Mouse (Mus musculus): ENCODE results near the gene Spsb4.

The Spsb4 gene

DNA sequence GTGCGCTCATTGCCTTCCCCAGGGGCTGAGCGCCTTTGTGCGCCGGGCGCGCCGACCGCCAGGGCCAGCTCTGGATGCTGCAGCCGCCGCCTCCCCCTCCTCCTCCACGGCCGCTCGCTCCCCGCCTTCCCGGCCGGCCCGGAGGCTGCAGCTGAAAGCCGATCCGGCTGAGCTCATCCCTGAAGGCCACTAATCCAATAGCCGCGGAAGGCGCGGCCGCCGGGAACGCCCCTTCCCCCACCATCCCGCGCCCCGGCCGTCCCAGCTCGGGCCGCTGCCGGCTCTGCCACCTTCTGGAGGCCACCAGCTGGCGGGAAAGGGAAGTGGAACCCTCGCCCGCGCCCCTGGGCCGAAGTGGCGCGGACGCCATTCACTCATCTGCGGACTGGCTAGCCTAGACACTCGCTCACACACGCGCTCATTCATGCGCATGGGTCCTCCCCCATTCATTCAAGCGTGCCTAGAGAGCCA, at the start of gene Spsb4:
TSS of gene Spsb4 (minus strand) at position 167 of the 471 bp plus-strand sequence.
- DNase-seq (ENCODE audit: extremely low spot score, low spot score), result peak; percentile 94

- DNase-seq (ENCODE audit: extremely low spot score, low spot score), result no peak
Measured at GRCm38 (mm10) chr9:97067761-97068160, 49.1 kb upstream of the Spsb4 start.

GRCm38 (mm10) chr9:97065885-97066284, 47.2 kb upstream of the Spsb4 start:
- no peak for DNase-seq (ENCODE audit: extremely low spot score, low spot score)

DNA sequence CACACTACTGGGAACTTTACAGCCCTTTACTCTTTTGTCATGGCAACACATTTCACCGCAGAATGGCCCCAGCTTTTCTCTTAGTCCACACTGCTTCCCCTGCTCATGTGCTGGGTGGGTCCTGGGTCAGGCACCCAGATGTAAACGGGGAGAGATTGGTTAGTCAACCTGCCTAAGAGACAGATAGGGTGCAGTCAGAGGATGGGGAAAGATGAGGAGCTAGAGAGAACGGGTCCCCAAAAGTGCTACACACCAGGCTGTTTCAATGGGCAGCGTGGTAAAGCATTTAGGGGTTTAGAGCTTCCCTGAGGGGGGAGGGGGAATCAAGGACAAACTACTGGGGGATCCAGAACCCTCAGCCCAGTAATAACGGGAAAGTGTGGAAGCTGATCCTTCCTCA, 46.6 kb upstream of the Spsb4 start:
- DNase-seq (ENCODE audit: extremely low spot score, low spot score), result no peak

- no peak for DNase-seq (ENCODE audit: extremely low spot score, low spot score)
Measured at GRCm38 (mm10) chr9:97064161-97064560, 45.5 kb upstream of the Spsb4 start.

GRCm38 (mm10) chr9:97061696-97062095, 43.1 kb upstream of the Spsb4 start:
- no peak for DNase-seq (ENCODE audit: extremely low spot score, low spot score)

- DNase-seq (ENCODE audit: extremely low spot score, low spot score), result no peak
Measured at GRCm38 (mm10) chr9:97056541-97057338, 38.1 kb upstream of the Spsb4 start.

DNA sequence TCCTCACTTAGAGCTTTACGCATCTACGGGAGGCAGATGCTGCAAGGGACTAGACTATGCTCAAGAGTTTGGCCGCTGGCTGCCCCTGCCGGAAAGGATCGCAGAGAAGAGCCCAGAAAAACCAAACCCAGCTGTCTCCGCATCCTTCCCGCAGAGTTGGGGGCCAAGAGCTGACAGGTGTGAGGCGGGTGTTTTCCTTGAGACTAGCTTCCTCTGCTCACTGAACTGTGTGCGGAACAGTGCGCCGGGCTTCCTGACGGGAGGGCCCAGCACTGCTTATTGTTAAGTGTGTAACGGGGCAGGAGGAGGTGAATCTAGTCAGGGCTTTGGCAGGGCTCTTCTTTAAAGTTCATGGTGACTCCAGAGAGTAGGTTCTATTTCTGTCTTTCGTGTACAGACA, 37.3 kb upstream of the Spsb4 start:
- no peak for DNase-seq (ENCODE audit: extremely low spot score, low spot score)

- DNase-seq (ENCODE audit: extremely low spot score, low spot score), result peak; percentile 64
Measured at GRCm38 (mm10) chr9:97051176-97051575, 32.5 kb upstream of the Spsb4 start.

GRCm38 (mm10) chr9:97046240-97046639, 27.6 kb upstream of the Spsb4 start:
- no peak for DNase-seq (ENCODE audit: extremely low spot score, low spot score)

- DNase-seq (ENCODE audit: extremely low spot score, low spot score), result no peak
Measured at GRCm38 (mm10) chr9:97041633-97042032, 23.0 kb upstream of the Spsb4 start.

DNA sequence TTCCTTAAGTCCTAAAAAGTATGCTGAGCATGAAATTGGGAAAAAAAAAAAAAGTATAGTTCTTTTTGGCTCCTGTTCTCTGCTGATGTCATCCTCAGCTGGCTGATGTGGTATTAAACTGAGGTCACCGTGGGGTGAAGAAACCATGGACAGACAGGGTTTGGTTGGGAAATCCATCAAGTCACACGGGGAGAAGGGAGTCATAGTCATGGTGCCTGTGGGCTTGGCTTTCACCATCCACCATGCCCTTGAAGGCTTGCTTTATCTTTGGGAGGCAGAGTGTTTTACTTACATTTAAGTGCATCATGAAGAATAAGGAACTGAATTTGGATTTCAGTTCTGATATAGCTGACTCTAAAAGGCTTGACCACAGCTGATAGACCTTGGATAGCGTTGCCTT, 19.4 kb upstream of the Spsb4 start:
- no peak for DNase-seq (ENCODE audit: extremely low spot score, low spot score)

- no peak for DNase-seq (ENCODE audit: extremely low spot score, low spot score)
Measured at GRCm38 (mm10) chr9:97036656-97037055, 18.0 kb upstream of the Spsb4 start.

DNA sequence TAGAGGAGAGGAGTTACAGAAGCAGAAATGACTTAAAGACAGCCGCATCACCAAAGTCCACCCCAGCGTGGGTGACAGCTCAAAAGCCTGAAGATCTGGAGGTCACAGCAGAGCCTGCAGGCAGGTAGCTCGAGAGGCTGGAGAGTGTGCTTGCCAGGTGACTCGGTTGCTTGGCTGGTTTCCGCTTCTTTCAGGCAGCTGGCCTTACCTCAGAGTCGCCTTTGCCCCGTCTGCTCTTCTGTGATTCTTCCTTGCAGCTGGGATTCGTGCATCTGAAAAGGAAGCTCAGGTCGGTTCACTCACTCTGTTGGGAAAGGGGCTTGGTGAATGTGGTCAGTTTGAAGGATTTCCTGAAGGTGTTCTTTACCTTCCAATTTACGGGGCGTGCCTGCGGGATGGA, 8.7 kb upstream of the Spsb4 start:
- no peak for DNase-seq (ENCODE audit: extremely low spot score, low spot score)

DNA sequence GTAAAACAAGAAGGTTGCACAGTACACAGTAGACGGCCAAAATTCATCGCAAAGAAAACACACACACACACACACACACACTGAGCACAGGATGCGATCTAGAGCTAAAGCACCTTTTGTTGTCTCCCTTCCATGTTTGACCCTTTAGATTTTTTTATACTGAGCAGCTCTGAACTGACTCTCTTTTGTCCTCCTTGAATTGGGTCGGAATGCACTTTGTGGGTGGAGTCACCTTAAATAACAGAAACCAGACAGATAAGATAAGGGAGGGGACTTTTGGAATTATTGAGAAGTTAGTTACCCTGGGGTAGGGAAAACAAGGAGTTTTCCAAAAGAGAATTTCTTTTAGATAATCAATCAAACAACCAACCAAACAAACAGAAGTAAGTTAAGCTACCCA, 7.4 kb upstream of the Spsb4 start:
- no peak for DNase-seq (ENCODE audit: extremely low spot score, low spot score)

- DNase-seq (ENCODE audit: extremely low spot score, low spot score), result no peak
Measured at GRCm38 (mm10) chr9:97024451-97024850, 5.8 kb upstream of the Spsb4 start.

- DNase-seq (ENCODE audit: extremely low spot score, low spot score), result no peak
Measured at GRCm38 (mm10) chr9:97022948-97023347, 4.3 kb upstream of the Spsb4 start.

DNA sequence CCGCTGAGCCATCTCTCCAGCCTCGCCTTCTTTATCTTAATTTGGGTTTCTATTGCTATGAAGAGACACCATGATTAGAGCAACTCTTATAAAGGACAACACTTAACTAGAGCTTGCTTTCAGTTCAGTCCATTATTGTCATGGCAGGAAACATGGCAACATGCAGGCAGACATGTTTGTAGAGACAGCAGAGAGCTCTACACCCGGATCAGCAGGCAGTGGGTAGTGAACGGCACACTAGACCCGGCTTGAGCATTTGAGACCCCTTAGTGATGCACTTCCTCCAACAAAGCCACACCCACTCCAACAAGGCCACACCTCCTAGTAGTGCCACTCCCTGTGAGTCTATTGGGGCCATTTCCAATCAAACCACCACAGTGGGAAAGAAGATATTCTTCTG, 3.7 kb upstream of the Spsb4 start:
- no peak for DNase-seq (ENCODE audit: extremely low spot score, low spot score)

GRCm38 (mm10) chr9:97020152-97020551, 1.5 kb upstream of the Spsb4 start:
- no peak for DNase-seq (ENCODE audit: extremely low spot score, low spot score)

DNA sequence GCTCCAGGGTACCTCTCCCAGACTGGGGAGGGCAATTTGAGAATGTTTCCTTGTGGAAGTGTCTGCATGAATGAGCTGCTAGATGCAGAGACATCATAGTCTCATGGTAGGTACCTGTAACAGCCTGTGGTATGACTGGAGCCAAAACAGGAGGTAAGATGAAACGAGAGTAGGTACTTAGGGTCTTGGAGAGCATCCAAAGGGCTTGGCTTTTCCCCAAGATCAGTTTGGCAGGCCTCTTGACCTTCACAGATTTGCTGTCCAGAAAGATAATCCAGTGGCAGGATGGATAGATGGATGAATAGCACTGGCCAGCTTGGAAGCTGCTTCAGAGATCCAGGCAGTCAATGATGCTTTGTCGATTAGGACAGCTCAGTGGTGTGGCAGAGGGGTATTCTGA, 1.0 kb upstream of the Spsb4 start:
- DNase-seq (ENCODE audit: extremely low spot score, low spot score), result no peak

DNA sequence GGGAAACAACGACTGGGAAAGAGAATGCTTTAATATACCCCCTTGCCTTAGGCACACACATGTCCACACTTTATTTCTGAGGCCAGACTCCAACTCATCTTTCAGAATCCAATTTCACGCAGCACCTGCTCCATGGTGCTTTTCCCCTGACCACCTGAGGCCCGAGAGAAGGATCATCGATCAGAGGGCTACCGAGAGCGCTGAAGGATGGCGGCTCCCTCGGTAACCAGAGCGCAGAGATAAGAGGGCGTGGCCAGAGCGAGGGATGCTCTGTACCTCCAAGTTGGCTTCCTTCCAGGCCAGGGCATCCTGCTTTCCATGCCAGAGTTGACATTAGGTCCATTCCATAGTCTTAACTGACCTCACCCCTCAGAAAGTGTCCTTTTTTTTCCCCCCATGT, 588 bp upstream of the Spsb4 start:
- no peak for DNase-seq (ENCODE audit: extremely low spot score, low spot score)

- DNase-seq (ENCODE audit: extremely low spot score, low spot score), result peak; percentile 88
Measured at GRCm38 (mm10) chr9:97017811-97018641, 617 bp downstream of the Spsb4 start.

Data from neural tube, embryonic 10.5 days (tissue).